Mouse (Mus musculus): ENCODE measurements around the gene Cygb.

Cygb gene

GRCm38 (mm10) chr11:116636607-116637006 lies 17.5 kb downstream of the Cygb start:
- peak; percentile 63 for DNase-seq (ENCODE audit: low read depth)

- no peak for DNase-seq (ENCODE audit: low read depth)
These were observed 21.2 kb downstream of the Cygb start for GRCm38 (mm10) chr11:116632962-116633361.

GRCm38 (mm10) chr11:116630171-116630965 lies 23.7 kb downstream of the Cygb start:
- DNase-seq (ENCODE audit: low read depth) = no peak

- no peak for DNase-seq (ENCODE audit: low read depth)
These were observed 24.6 kb downstream of the Cygb start for GRCm38 (mm10) chr11:116629472-116629871.

GRCm38 (mm10) chr11:116628712-116629111 lies 25.4 kb downstream of the Cygb start:
- peak; percentile 90 for DNase-seq (ENCODE audit: low read depth)

GRCm38 (mm10) chr11:116627072-116628020 lies 26.8 kb downstream of the Cygb start:
- peak; percentile 80 for DNase-seq (ENCODE audit: low read depth)

GRCm38 (mm10) chr11:116626299-116627071 lies 27.6 kb downstream of the Cygb start, which contains the start of gene Rhbdf2:
TSS of gene Rhbdf2 (minus strand) at chr11:116627019.
- DNase-seq (ENCODE audit: low read depth) = no peak

- peak; percentile 71 for DNase-seq (ENCODE audit: low read depth)
These were observed 28.8 kb downstream of the Cygb start for GRCm38 (mm10) chr11:116625081-116626000.

- peak; percentile 94 for DNase-seq (ENCODE audit: low read depth)
These were observed 29.8 kb downstream of the Cygb start for GRCm38 (mm10) chr11:116624131-116624832.

GRCm38 (mm10) chr11:116623281-116624124 lies 30.6 kb downstream of the Cygb start:
- DNase-seq (ENCODE audit: low read depth) = no peak

- DNase-seq (ENCODE audit: low read depth) = no peak
These were observed 32.8 kb downstream of the Cygb start for GRCm38 (mm10) chr11:116621258-116621704.

GRCm38 (mm10) chr11:116620559-116621253 lies 33.4 kb downstream of the Cygb start:
- DNase-seq (ENCODE audit: low read depth) = no peak

- no peak for DNase-seq (ENCODE audit: low read depth)
These were observed 34.0 kb downstream of the Cygb start for GRCm38 (mm10) chr11:116620073-116620472.

- no peak for DNase-seq (ENCODE audit: low read depth)
These were observed 34.6 kb downstream of the Cygb start for GRCm38 (mm10) chr11:116619561-116619960.

GRCm38 (mm10) chr11:116619156-116619555 lies 35.0 kb downstream of the Cygb start:
- no peak for DNase-seq (ENCODE audit: low read depth)

GRCm38 (mm10) chr11:116618666-116619065 lies 35.4 kb downstream of the Cygb start:
- peak; percentile 63 for DNase-seq (ENCODE audit: low read depth)

GRCm38 (mm10) chr11:116617641-116618040 lies 36.5 kb downstream of the Cygb start:
- peak; percentile 47 for DNase-seq (ENCODE audit: low read depth)

GRCm38 (mm10) chr11:116616438-116617118 lies 37.5 kb downstream of the Cygb start:
- DNase-seq (ENCODE audit: low read depth) = peak; percentile 91

All from 416B (cell line).